Mouse (Mus musculus) liver, adult 2 months (tissue): ENCODE results near the gene Galnt2.

ENCODE experiments used
- CTCF ChIP-seq: fragments of 200-500 bp; IDR thresholded peaks from 2 replicates; pipeline ENCODE4 v1.5.1; 2011; ENCODE audit warnings: low read depth, low read length, control low read depth
- POLR2A ChIP-seq: fragments of 200-500 bp; IDR thresholded peaks from 2 replicates; pipeline ENCODE4 v1.6.1; 2011; ENCODE audit warnings: low read length, control low read depth; ENCODE audit not compliant: insufficient read depth; ENCODE audit errors: extremely low read depth

GRCm38 (mm10) chr8:124340360-124341068, 109.3 kb downstream of the Galnt2 start:
- no peak for TF ChIP-seq POLR2A
- TF ChIP-seq CTCF: no peak
